Mouse (Mus musculus) kidney, embryonic 15.5 days (tissue): Measurements from ENCODE around the gene Olfr1443. TPM values are rescaled to one million over a fixed set of nuclear protein-coding genes. Genes with fewer than 3 reads are reported as not detected.
"Not testable (repeated sequence)": the region's sequence is repeated elsewhere in the genome, so short reads cannot be mapped to it uniquely, and the experiment has no call there.

Experiments
- ATAC-seq: fragments of 200-750 bp; cut with Nextera tagmentation; replicated peaks from 2 replicates; pipeline ENCODE4 v1.8.0; 2017; ENCODE audit warnings: moderate TSS enrichment; ENCODE audit not compliant: low FRiP score
- H3K27ac ChIP-seq: fragments of 300-500 bp; sonication (generic); 2 replicates; pipeline ENCODE4 v1.5.1; 2015; ENCODE audit warnings: mild to moderate bottlenecking, inconsistent platforms
- H3K27me3 ChIP-seq: fragments of 300-500 bp; sonication (generic); 2 replicates; pipeline ENCODE4 v1.6.1; 2015; ENCODE audit warnings: inconsistent platforms
- H3K36me3 ChIP-seq: fragments of 300-500 bp; sonication (generic); 2 replicates; pipeline ENCODE4 v1.6.1; 2015; ENCODE audit warnings: inconsistent platforms
- H3K4me1 ChIP-seq: fragments of 300-500 bp; sonication (generic); 2 replicates; pipeline ENCODE4 v1.6.1; 2015; ENCODE audit warnings: inconsistent platforms
- H3K4me2 ChIP-seq: fragments of 300-500 bp; sonication (generic); 2 replicates; pipeline ENCODE4 v1.6.1; 2015; ENCODE audit warnings: moderate library complexity, mild to moderate bottlenecking, inconsistent platforms
- H3K4me3 ChIP-seq: fragments of 300-500 bp; sonication (generic); replicated peaks from 2 replicates; pipeline ENCODE4 v1.5.1; 2015; ENCODE audit warnings: mild to moderate bottlenecking, inconsistent platforms
- H3K9ac ChIP-seq: fragments of 300-500 bp; sonication (generic); 2 replicates; pipeline ENCODE4 v1.6.1; 2015; ENCODE audit warnings: mild to moderate bottlenecking, inconsistent platforms
- H3K9me3 ChIP-seq: fragments of 300-500 bp; sonication (generic); replicated peaks from 2 replicates; pipeline ENCODE4 v1.6.1; 2016; ENCODE audit warnings: inconsistent platforms
- WGBS: fragments of 180-500 bp; shearing (Covaris S2); methylation state at CpG from one replicate; pipeline ENCODE4 v1.1.7; 2015; ENCODE audit warnings: mixed read lengths; 5-methylcytosine and 5-hydroxymethylcytosine counted together
- polyA plus RNA-seq: library from polyadenylated mRNA; unstranded; fragments of >200 nt; fragmentation: Nextera tagmentation; extraction: Ambion mirVana; gene quantifications from 2 replicates; pipeline ENCODE4 v1.2.1, GENCODE M21; 2015

The Olfr1443 gene
- polyA plus RNA-seq, 1 experiment from 2014 or later = not detected

- Histone ChIP-seq H3K4me3 (no peak within 1 kb of the TSS), H3K9ac (no peak within 1 kb of the TSS), H3K27me3 (no peaks in the 10 kb centered on the region), H3K9me3 (no peaks in the 10 kb centered on the region), H3K27ac (no peak within 1 kb of the TSS), H3K4me1 (no peaks in the 10 kb centered on the region), H3K36me3 (no peaks in the 10 kb centered on the region), H3K4me2 (no peak within 1 kb of the TSS)
- 0 out of 2 replicates have a peak, but pooled peaks have one; percentile 40 for ATAC-seq
- 72% methylated on average over 3 of the region's 3 CpGs for WGBS
Measured at GRCm38 (mm10) chr19:12695590-12695989, 17.7 kb downstream of the Olfr1443 start, which contains the start of gene Keg1. Gene Keg1, plus strand, starts transcription at chr19:12695786.

- no peak for ATAC-seq
- no peaks in the 10 kb centered on the region for H3K27me3 ChIP-seq
- no peaks in the 10 kb centered on the region for H3K36me3 ChIP-seq
- no peaks in the 10 kb centered on the region for H3K9me3 ChIP-seq
- no peak overlapping the region for H3K27ac ChIP-seq
- H3K4me2 ChIP-seq = no peak overlapping the region
- no peak overlapping the region for H3K4me3 ChIP-seq
- H3K9ac ChIP-seq = no peak overlapping the region
- H3K4me1 ChIP-seq = no peaks in the 10 kb centered on the region
Measured at GRCm38 (mm10) chr19:12696221-12696620, 18.3 kb downstream of the Olfr1443 start.

- H3K4me2 ChIP-seq = no peak overlapping the region
- H3K9me3 ChIP-seq = no peaks in the 10 kb centered on the region
- H3K4me3 ChIP-seq = no peak overlapping the region
- WGBS = 41% methylated on average over 2 of the region's 2 CpGs
- no peaks in the 10 kb centered on the region for H3K4me1 ChIP-seq
- peak; percentile 82 for ATAC-seq
- H3K27me3 ChIP-seq = no peaks in the 10 kb centered on the region
- H3K27ac ChIP-seq = no peak overlapping the region
- H3K36me3 ChIP-seq = no peaks in the 10 kb centered on the region
- no peak overlapping the region for H3K9ac ChIP-seq
Measured at GRCm38 (mm10) chr19:12708458-12708857, 30.5 kb downstream of the Olfr1443 start.

GRCm38 (mm10) chr19:12708986-12709385, 31.1 kb downstream of the Olfr1443 start:
- no peaks in the 10 kb centered on the region for H3K4me1 ChIP-seq
- H3K4me2 ChIP-seq = no peak overlapping the region
- H3K27me3 ChIP-seq = no peaks in the 10 kb centered on the region
- H3K36me3 ChIP-seq = no peaks in the 10 kb centered on the region
- no peak for ATAC-seq
- H3K9ac ChIP-seq = no peak overlapping the region
- no peak overlapping the region for H3K27ac ChIP-seq
- no peaks in the 10 kb centered on the region for H3K9me3 ChIP-seq
- H3K4me3 ChIP-seq = no peak overlapping the region

GRCm38 (mm10) chr19:12719189-12719588, 41.3 kb downstream of the Olfr1443 start:
- Histone ChIP-seq H3K27ac (no peak overlapping the region), H3K4me3 (no peak overlapping the region), H3K36me3 (no peaks in the 10 kb centered on the region), H3K27me3 (no peaks in the 10 kb centered on the region), H3K4me2 (no peak overlapping the region), H3K4me1 (0 out of 2 replicates have a peak, but pooled peaks cover 7% of the 10 kb centered on the region), H3K9ac (no peak overlapping the region), H3K9me3 (no peaks in the 10 kb centered on the region)
- peak; percentile 54; the same call in 1 of the 2 replicates for ATAC-seq
- 72% methylated on average over 6 of the region's 6 CpGs for WGBS

- H3K9me3 ChIP-seq = no peaks in the 10 kb centered on the region
- H3K27ac ChIP-seq = no peak overlapping the region
- H3K4me3 ChIP-seq = no peak overlapping the region
- no peak overlapping the region for H3K9ac ChIP-seq
- 51% methylated on average over 2 of the region's 2 CpGs for WGBS
- H3K4me1 ChIP-seq = 0 out of 2 replicates have a peak, but pooled peaks cover 7% of the 10 kb centered on the region
- H3K36me3 ChIP-seq = no peaks in the 10 kb centered on the region
- no peak overlapping the region for H3K4me2 ChIP-seq
- no peak for ATAC-seq
- H3K27me3 ChIP-seq = no peaks in the 10 kb centered on the region
Measured at GRCm38 (mm10) chr19:12720463-12720862, 42.6 kb downstream of the Olfr1443 start.

- not testable (repeated sequence) for H3K4me3 ChIP-seq, ATAC-seq, H3K4me1 ChIP-seq, H3K27me3 ChIP-seq, H3K9me3 ChIP-seq, H3K9ac ChIP-seq, H3K27ac ChIP-seq, H3K4me2 ChIP-seq, H3K36me3 ChIP-seq
- WGBS = 89% methylated on average over 5 of the region's 5 CpGs
Measured at GRCm38 (mm10) chr19:12720919-12721318, 43.0 kb downstream of the Olfr1443 start.

- 92% methylated on average over 7 of the region's 7 CpGs for WGBS
- H3K4me2 ChIP-seq, H3K9ac ChIP-seq, H3K9me3 ChIP-seq, H3K36me3 ChIP-seq, ATAC-seq, H3K4me1 ChIP-seq, H3K4me3 ChIP-seq, H3K27ac ChIP-seq, H3K27me3 ChIP-seq: not testable (repeated sequence)
Measured at GRCm38 (mm10) chr19:12721596-12721995, 43.7 kb downstream of the Olfr1443 start.

GRCm38 (mm10) chr19:12722308-12722707, 44.4 kb downstream of the Olfr1443 start:
- 75% methylated on average over 3 of the region's 3 CpGs for WGBS
- ATAC-seq = no peak
- Histone ChIP-seq H3K4me1 (0 out of 2 replicates have a peak, but pooled peaks cover 7% of the 10 kb centered on the region), H3K4me3 (no peak overlapping the region), H3K36me3 (no peaks in the 10 kb centered on the region), H3K27ac (no peak overlapping the region), H3K9me3 (no peaks in the 10 kb centered on the region), H3K27me3 (no peaks in the 10 kb centered on the region), H3K4me2 (no peak overlapping the region), H3K9ac (no peak overlapping the region)

- Histone ChIP-seq H3K36me3 (no peaks in the 10 kb centered on the region), H3K27me3 (no peaks in the 10 kb centered on the region), H3K27ac (no peak overlapping the region), H3K9me3 (no peaks in the 10 kb centered on the region), H3K4me3 (no peak overlapping the region), H3K9ac (no peak overlapping the region), H3K4me1 (no peaks in the 10 kb centered on the region), H3K4me2 (no peak overlapping the region)
- no peak for ATAC-seq
- 76% methylated on average over 1 of the region's 1 CpGs for WGBS
Measured at GRCm38 (mm10) chr19:12725851-12726250, 47.9 kb downstream of the Olfr1443 start.

- Histone ChIP-seq H3K27me3 (no peaks in the 10 kb centered on the region), H3K4me2 (no peak overlapping the region), H3K9me3 (no peaks in the 10 kb centered on the region), H3K9ac (no peak overlapping the region), H3K4me1 (no peaks in the 10 kb centered on the region), H3K36me3 (no peaks in the 10 kb centered on the region), H3K4me3 (no peak overlapping the region), H3K27ac (no peak overlapping the region)
- ATAC-seq = no peak
- 69% methylated on average over 1 of the region's 1 CpGs for WGBS
Measured at GRCm38 (mm10) chr19:12731036-12731435, 53.1 kb downstream of the Olfr1443 start.

- no peak for ATAC-seq
- WGBS = 84% methylated on average over 2 of the region's 2 CpGs
- Histone ChIP-seq H3K4me2 (no peak overlapping the region), H3K27me3 (no peaks in the 10 kb centered on the region), H3K4me1 (no peaks in the 10 kb centered on the region), H3K4me3 (no peak overlapping the region), H3K27ac (no peak overlapping the region), H3K36me3 (no peaks in the 10 kb centered on the region), H3K9me3 (no peaks in the 10 kb centered on the region), H3K9ac (no peak overlapping the region)
Measured at GRCm38 (mm10) chr19:12731950-12732349, 54.0 kb downstream of the Olfr1443 start.
